Mouse (Mus musculus): ENCODE measurements around the gene Plxnd1.

The Plxnd1 gene

DNA sequence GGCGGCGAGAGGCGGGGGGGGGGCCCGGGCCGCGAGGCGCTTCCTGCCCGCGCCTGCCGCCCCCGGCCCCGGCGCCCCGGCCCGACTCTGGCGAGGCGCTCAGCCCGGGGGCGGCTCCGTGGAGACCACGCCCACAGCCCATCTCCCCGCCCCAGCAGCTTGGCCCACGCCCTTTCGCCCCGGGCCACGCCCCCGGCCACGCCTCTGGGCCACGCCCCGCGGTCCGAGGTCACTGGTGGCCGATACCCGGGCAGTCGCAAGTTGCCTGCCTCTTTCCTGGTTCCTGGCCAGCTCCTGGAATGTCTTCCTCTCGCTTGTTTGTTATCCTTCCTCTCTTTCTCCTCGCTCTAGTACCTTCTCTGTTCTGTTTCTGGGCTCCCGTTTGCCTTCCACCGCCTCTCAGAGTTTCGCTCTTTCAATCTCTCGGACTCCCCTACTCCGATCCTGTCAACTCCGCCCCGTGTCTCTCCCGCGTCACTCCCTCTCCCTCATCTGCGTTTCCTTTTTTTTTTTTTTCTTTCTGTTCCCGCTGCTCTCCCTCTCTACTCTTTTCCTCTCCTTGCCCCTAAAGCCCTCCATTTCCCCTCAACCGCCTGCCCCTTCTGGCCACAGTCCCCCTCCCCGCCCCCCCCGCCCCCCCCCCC lies at the start of gene Plxnd1:
TSS of gene Plxnd1 (minus strand) at position 129 of the 644 bp plus-strand sequence.
- in situ Hi-C loops (cut with MboI, MseI): no loop called here

DNA sequence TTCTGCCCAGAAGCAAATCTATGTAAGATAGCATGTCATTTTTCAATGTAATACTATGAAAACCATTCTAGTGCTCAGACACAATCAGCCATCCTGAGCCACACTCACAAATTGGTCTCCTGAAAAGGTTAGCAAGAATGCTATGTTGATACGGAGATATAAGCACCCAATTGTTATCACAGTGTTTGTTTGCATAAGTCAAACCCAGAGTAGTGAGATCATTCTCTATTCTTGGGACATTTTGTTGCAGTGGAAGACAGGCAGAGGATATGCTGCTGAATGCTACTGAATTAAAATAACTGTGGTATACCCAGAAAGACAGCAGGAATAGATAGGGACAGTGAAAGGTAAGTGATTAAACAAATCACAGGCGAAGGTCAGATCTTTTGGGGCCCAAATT lies 49.2 kb upstream of the Plxnd1 start:
- in situ Hi-C loops (cut with MboI, MseI): no loop called here

DNA sequence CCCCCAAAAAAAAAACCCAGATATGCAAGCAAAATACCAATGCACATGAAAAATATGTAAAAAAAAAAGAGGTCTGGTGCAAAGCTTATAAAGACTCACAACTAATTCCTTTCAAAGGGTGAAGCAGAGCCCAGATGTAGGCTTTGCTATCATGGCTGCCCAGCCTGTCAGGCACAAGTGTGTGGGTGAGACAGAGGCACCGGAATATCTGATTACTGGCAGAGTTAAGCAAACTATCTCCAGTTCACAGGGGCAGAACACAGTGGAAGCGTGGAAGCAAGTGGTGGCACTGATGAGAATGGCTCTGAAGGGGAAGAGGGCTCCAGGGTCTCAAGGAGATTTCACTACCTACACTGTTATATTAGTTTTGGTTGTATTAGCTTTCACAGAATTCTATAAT lies 43.4 kb upstream of the Plxnd1 start:
- in situ Hi-C loops (cut with MboI, MseI): no loop called here

DNA sequence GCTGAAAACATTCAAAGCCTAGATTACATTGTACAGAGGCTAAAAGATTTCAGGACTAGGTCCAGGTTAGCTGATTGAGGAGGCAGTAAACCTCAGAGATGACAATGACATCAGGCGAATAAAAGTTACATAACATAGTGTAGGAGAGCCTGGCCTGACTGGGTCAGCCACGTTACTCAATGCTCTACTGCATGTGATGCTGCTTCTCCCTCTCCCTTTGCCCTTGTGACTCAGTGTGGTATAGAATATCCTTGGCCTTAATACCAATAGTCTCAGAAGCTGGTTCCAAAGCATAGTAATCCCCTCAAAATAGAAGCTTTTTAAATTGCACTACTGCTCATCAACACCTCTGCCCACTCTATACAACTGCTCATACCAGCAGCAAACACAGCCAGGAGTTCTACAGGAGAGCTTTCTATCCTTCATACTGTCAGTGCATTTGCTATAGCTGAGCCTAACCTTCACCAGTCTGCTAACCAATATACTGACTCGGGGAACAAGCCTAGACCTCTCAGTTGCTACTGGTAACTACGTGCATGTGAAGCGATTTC lies 42.6 kb upstream of the Plxnd1 start:
- in situ Hi-C loops (cut with MboI, MseI): no loop called here

DNA sequence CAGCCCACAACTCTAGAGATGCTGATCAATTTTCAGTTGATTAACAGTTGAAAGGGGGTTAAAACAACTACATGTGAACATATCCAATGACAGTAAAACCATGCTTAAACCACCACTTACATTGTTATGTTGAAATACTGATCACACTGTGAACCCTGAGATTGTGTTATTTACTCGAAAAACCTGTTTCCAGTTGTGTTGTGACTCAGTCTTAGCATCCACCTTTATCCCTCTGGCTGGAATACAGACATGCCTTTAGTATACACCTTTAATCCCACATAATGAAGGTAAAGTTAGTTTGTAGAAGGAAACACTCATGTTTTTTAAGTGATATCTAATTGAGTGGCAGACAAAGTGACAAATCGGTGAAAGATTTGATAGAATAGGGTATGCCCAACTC lies 41.8 kb upstream of the Plxnd1 start:
- in situ Hi-C loops (cut with MboI, MseI): no loop called here

DNA sequence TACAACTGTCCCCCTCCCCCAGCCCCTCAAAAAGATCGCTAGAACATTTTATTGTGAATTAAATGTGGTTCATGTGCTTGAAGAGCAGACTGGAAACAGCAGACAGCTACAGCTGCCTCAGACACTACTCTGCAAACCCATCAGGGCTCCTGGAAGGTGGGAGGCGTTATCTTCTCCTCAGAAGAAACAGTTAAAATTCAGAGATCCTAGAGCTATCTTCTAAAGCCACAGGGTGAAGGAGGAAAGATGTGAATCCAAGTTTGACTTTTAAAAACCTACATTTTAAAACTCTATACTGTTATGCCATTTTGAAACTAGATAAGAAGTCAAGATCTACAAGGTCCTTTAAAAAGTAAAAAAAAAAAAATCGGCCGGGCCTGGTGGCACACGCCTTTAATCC lies 36.2 kb upstream of the Plxnd1 start:
- in situ Hi-C loops (cut with MboI, MseI): no loop called here

DNA sequence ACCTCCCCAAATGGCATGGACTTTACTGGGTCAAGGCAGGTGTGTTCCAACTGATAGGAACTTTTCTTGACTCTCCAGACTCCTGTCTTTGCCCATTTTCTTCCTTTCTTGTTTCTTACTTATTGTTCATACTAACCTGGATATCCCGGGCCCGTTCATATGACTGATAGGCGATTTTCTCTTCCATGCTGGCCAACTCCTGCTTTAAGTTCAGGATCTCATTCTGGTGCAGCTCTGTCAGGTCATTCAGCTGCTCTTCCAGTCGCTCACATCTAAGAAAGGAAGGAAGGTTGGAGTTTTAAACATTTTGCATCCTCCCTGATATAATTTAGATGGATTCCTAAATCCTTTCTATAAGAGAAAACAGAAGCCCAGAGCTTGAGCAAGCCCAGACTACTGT lies 29.9 kb upstream of the Plxnd1 start:
- in situ Hi-C loops (cut with MboI, MseI): no loop called here

DNA sequence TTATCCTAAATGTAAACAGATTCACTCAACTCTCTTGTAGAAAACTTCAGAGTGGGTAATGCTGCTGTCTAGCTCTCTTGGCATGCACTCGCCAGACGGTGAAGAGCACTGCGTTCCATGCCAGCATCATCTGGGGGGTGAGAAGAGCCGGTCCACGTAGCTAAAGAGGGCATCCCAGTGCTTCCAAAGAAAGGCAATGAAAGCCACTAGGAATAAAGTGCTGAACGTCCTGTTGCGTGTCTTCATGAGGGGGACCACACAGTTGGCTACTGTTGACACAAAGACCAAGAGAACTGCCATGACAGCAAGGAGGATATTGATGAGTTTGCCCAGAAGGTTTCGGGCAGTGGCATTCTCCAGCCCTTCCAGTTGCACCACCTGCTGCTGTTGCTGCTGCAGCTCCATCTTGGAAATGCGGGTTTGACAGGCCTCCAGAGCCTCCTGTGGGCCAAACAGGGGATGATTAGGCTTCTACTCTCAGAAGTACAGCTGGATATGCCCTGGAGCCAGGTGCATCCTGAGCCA lies 27.2 kb upstream of the Plxnd1 start:
- in situ Hi-C loops (cut with MboI, MseI): no loop called here

DNA sequence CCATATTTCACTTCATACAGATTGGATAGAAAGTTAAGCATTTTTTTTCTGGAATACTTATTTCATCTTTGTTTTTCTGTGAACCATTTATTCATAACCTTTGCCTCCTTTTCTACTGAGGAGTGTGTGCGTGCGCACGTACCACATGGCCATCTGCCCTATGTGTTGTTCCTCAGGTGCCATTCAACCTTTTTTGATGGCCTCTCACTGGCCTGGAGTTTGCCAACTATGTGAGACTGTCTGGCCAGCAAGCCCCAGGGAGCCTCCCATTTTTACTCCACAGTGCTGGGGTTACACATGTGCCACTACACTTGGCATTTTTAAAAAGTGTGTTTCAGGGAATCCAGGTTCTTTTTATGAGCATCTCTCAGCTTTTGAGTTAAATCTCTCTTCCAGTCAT lies 21.1 kb upstream of the Plxnd1 start:
- in situ Hi-C loops (cut with MboI, MseI): no loop called here

DNA sequence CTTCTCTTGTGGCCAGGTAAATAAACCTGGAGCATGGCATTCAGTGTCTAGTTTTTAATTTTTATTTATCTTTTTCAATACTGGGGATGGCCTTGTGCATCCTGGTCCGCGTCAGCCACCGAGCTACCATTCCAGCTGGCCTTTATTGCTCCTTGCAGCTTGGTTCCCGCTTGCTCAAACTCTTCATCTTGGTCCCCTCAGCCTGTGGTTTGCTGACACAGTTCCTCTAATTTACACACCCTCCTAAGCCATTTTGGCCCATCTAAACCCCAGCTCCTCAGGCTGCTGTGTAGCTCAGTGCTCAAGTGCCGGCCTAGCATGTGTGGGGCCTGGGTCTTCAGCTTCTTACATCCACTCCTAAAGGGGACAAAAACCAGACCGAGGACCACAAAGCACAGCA lies 19.3 kb upstream of the Plxnd1 start:
- in situ Hi-C loops (cut with MboI, MseI): loop anchor here (5.0 kb wide), 1 partner anchor 123 kb away; no protein-coding TSS in a partner anchor

DNA sequence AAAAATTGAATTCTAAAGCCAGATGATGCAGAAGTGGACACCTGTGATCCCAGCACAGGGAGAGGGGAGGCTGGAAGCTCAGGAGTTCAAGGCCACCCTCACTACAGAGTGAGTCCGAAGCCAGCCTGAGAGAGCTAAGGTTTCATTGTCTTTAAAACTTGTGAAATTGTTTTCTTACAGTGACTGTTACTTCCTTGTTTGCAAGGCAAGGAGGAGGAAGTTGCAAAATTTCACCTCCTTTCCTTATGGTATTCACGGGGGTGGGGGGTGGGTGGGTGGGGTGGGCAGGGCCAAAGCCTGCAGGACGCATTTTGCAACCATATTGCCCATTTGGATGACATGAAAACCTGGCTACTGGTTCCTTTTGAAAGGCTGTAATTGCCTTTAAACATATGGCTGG lies 18.9 kb upstream of the Plxnd1 start:
- in situ Hi-C loops (cut with MboI, MseI): loop anchor here (5.0 kb wide), 1 partner anchor 124 kb away; no protein-coding TSS in a partner anchor

DNA sequence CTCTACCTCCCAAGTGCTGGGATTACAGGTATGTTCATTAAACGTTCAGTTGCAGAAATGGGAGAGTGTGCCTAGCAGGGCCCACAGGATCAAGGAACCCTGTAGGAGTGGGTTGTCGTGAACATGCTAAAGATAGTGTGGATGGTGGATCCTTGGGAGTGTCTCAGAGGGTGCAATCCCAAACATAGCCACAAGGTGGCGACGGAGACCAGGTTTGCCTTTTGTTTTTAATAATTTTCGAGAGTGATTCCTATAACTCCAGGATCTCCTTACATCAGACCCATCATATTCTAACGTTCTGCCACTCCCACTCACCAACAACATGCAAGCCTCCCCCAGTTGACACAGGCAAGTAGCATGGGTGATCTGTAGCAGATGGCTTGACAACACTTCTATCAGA lies 15.7 kb upstream of the Plxnd1 start:
- in situ Hi-C loops (cut with MboI, MseI): loop anchor here (5.0 kb wide), 1 partner anchor 127 kb away; no protein-coding TSS in a partner anchor

DNA sequence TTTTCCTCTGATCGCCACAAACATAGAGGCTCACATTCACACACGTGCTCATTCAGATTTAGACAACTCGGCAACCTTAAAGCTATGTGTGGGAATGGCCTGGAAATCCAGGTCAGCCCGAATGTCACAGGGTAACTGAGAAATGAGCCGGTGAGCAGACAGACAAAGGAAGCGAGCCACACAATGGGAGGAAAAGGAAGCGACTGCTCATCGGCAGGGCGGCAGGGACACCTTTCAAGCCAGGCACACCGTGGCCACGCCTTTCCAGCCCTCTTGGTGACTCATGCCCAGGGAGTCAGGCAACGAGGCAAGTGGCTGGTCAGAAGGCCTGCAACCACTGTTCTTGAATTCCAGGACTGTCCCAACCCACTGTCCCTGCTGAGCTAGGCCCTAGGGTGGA lies 14.6 kb upstream of the Plxnd1 start:
- in situ Hi-C loops (cut with MboI, MseI): loop anchor here (5.0 kb wide), 1 partner anchor 122 kb away; no protein-coding TSS in a partner anchor

DNA sequence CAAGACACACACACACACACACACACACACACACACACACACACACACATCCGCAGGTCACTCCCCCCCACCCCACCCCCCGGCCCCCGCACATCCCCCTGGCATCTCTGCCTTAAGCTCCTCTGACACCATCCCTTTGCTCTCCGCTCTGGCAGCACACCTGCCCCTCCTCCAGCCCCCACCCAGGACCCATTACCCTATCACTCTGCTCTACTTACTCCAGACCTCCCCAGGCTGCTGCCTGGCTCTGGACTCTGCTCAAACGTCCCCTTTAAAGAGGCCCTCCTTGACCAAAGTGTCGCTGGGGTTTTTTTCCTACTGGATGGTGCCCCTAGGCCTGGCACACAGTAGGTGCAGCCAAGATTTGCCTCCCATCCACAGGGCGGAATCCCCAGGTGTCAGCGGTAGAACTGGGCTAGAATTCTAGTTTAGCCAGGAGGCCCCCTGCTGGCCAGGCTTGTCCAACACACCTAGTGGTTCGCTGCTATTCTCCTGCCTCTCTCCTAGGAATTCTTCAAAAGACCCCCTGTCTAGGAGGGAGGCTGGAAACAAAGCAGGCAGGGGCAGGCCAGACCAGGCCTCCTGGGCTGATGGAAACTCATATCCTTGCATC lies 12.9 kb upstream of the Plxnd1 start:
- in situ Hi-C loops (cut with MboI, MseI): loop anchor here (5.0 kb wide), 1 partner anchor 120 kb away; no protein-coding TSS in a partner anchor

DNA sequence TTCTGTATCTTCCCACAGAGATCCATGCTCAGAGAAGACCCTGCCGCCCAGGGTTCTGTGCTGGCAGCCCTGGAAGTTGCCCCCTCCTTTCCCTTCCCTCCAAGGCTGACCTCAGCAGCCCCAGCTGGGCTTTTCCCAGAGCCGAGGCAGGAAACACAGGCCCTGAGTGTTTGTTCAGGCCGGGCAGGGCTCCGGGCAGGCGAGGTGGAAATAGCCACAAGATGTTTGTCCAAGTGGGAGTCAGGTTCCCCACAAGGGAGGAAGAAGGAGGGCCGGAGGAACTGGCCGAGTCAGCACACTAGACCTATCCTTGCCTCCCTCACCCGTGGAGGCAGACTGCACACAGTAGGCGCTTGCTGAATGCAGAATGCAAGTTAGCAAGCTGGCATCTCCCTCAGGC lies 11.9 kb upstream of the Plxnd1 start:
- in situ Hi-C loops (cut with MboI, MseI): loop anchor here (5.0 kb wide), 1 partner anchor 119 kb away; no protein-coding TSS in a partner anchor

DNA sequence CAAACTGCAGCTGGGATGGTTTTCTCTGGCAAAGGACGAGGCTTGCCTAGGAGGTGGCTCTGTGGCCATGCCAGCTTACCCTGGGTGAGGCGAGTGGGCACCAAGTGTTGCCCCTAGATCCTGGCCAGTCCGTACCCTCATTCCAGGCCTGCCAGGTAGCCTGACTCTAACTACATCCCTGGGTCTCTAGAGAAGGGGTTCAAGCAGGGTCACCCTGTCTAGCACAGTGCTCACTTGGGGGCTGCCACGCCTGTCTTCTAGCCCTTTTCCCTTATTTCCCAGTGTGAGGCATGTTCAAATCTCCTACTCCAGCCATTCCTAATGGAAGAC lies 11.1 kb upstream of the Plxnd1 start:
- in situ Hi-C loops (cut with MboI, MseI): loop anchor here (5.0 kb wide), 1 partner anchor 119 kb away; no protein-coding TSS in a partner anchor

DNA sequence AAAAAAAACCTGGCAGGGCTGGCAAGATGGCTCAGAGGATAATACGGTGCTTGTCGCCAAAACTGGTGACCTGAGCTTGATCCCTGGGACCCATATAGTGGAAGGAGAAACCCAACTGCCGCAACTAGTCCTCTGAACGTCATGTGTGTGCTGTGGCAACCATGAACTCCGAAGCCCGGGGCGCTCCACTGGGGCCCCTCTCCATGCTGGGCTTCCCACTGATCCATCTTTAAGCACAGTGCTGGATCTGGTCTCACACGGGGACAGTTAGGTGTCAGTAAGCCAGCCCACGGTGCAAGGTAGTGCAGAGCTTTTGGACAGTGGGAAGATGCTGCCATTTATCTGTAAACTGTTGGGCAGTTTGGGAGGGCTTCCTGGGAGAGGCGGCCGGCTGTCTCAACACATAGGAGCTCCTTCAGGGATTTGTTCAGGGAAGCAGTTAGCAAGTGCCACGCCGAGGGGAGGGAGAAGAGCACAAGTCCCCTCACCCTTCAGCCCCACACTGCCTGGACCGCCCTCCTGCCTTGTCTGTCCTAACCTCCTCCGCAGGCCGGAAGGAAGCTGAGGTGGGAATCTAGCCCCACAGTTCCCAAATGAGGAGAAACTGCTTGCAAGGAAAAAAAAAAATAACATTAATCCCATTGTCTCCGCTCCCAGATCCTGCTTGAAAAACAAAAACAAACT lies 10.6 kb upstream of the Plxnd1 start:
- in situ Hi-C loops (cut with MboI, MseI): loop anchor here (5.0 kb wide), 1 partner anchor 118 kb away; no protein-coding TSS in a partner anchor

DNA sequence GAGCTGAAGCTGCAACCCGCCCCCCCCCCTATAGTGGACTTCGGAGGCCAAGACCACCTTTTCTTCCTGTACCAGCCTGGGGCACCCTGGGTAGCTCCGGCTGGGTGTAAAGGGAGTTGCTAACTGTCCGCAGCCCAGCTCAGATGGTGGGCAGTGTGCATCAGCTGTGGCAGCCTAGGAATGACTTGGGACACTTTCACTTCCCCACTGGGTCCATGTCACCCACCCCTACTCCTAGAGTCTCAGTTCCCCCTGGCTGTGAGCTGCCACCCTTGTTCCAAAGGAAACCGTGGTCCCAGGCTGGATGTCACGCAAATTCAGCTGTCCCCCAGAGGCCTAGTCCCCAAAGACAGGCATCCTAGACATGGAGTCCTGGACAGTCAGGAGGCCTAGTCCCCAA lies 9.9 kb upstream of the Plxnd1 start:
- in situ Hi-C loops (cut with MboI, MseI): loop anchor here (5.0 kb wide), 1 partner anchor 117 kb away; no protein-coding TSS in a partner anchor

DNA sequence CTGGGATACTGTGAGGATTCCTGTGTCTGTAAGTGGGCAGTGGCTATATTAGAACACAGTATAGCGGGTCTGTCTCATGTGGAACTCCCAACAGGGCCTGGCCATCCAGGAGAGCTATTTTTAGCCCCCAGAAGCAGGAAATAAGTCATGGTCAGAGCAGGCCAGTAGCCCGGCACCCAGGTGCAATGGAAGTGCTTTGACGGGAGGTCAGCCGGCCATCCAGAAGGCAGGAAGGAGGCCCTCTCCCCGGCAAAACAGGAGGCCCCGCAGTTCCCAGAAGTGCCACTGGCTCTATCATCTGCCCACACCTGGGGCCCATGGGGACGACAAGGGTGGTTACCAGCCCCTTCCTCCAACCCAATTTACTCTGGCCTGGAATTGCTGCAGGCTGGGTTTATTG lies 9.3 kb upstream of the Plxnd1 start:
- in situ Hi-C loops (cut with MboI, MseI): no loop called here

DNA sequence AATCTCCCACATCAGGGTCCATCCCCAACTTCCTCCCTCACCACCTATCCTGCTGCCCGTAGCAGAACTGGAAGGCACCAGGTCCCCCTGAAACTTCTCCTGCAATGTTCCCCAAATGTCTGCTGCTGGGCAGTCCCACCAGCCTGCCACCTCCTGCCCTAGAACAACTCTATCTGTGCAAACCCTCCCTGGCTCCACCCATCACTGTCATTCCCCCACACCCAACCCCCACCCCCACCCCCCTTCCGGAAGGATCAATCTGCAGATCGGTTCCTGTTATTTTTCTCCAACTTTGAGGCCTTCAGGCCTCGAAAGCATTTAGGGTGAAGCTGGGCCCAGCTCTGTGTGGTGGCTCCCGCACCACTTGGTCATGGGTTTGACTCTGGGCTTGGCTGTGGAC lies 8.7 kb upstream of the Plxnd1 start:
- in situ Hi-C loops (cut with MboI, MseI): no loop called here

DNA sequence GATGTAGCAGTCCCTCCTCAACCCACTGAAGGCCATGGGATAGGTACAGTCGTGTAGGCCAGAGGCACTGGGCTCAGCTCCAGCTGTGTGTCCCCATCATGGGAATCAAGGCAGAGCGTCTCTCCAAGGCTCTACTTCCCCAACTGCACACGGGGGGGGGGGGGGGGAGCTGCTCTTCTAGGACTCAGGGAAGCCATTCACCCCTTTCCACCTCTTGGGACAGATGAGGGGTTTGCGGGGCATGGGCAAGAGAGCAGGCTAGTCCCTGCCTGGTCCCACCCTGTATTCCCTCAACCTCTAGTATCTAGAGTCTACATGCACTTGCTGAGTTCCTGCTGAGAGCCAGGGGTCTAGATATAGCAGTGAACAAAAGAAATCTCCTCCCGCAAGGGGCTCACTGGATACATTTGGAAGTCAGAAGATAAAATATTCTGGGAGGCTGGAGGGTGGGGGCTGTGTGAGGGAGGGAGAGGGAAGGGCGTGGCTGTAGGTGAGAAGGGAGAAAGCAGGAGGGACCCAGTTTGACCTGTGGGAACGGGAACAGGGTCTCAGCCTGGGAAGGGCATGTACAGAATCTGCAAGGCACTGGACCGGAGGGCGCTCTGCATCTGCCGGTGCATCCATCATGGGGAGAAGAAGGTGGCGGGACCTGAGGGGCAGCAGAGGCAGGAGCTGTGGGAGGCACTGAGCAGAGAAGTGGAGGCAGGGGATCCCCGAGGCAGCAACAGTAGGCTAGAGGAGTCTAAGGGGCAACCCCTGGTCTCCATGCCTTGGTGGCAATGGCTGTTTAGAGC lies 7.7 kb upstream of the Plxnd1 start:
- in situ Hi-C loops (cut with MboI, MseI): no loop called here
